Mouse (Mus musculus): ENCODE measurements around the gene Ifnlr1. TPM values are rescaled to one million over a fixed set of nuclear protein-coding genes. Genes with fewer than 3 reads are reported as not detected.

Gene Ifnlr1
- polyA plus RNA-seq (2012; rRNA removed), result 1.3 and 1.6 TPM in 2 replicates

DNA sequence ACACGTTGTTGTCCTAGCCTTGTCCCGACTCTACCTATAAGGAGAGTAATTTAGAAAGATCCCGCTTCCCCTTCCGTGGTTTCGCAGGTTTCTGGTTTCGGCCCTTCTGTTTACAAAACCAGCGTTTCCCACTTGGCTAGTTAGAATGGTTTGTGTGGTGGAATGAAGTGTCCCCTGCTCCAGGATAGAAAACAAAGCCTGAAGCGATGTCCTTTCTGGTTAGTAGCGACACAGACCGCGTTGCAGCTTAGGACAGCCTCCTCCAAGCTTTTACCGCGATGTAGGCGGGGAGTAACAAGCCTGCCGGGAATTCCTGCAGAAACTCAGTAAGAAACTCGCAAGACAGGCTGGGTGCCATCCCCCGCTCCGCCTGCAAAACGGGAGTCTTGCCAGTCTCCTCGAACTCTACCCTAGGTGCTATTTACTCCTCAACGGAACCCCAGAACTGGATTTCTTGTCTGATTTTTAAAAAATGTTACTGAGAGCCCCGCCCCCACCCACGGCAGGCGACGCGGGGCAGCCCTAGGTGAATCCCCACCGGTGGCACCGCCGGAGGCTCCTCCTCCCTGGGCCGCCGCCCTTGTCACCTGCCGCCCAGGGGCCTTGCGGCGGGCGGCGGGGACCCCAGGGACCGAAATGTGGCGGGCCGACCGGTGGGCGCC lies at the start of gene Ifnlr1:
Gene Ifnlr1, plus strand, starts transcription at position 382 of the 662 bp plus-strand sequence.

DNA sequence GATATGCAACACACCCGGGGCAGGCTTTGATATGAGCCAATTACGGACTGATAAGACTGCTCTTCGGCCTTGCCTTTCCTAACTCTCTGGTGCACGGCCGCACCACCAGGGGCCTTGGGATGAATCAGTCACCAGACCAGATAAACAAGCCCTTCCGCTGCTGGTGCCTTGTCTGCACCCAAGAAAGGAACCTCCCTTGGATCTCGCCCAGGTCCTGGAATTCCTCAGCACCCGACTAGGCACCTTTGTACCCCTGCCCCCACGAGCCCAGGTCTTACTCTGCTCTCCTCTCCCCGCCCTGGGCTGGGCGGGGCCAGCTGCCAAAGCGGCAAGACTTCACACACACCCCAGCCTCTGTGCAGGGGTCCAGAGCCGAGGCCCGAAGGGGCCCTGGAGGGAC lies 41.7 kb downstream of the Ifnlr1 start, which contains the start of gene Il22ra1:
Gene Il22ra1, plus strand, starts transcription at position 356 of the 400 bp plus-strand sequence.

Other genes with a start within 250 kb of the Ifnlr1 start
- gene Stpg1, start 191.5 kb upstream of the Ifnlr1 start, polyA plus RNA-seq (2012; rRNA removed), result 0.01 TPM in 1 of 2 replicates, not detected in the other
- 2.3 and 2.8 TPM in 2 replicates for gene Nipal3, start 191.2 kb upstream of the Ifnlr1 start, polyA plus RNA-seq (2012; rRNA removed)
- 0.37 and 0.45 TPM in 2 replicates for gene Grhl3, start 112.7 kb upstream of the Ifnlr1 start, polyA plus RNA-seq (2012; rRNA removed)
- 1.4 and 1.7 TPM in 2 replicates for gene Il22ra1, start 41.9 kb downstream of the Ifnlr1 start, polyA plus RNA-seq (2012; rRNA removed)
- gene Myom3, start 73.4 kb downstream of the Ifnlr1 start, polyA plus RNA-seq (2012; rRNA removed), result 0.09 and 0.14 TPM in 2 replicates
- gene Srsf10, start 169.5 kb downstream of the Ifnlr1 start, polyA plus RNA-seq (2012; rRNA removed), result 32.0 and 34.0 TPM in 2 replicates
- gene Pnrc2, start 187.6 kb downstream of the Ifnlr1 start, polyA plus RNA-seq (2012; rRNA removed), result 40.2 and 46.2 TPM in 2 replicates
- 2.7 and 2.9 TPM in 2 replicates for gene Cnr2, start 209.1 kb downstream of the Ifnlr1 start, polyA plus RNA-seq (2012; rRNA removed)
- 17.5 and 18.3 TPM in 2 replicates for gene Fuca1, start 234.4 kb downstream of the Ifnlr1 start, polyA plus RNA-seq (2012; rRNA removed)